Mouse (Mus musculus) spleen, embryonic (tissue): ENCODE data around the gene Esp31.

Experiments used
- CTCF ChIA-PET: fragments of 350-600 bp; sonication (Branson Sonifier 250); formaldehyde crosslinking; loops from one replicate; lab custom pipeline; 2022; lab: Charles Lee

The Esp31 gene

GRCm38 (mm10) chr17:38639147-38639546 lies at the start of gene Esp31:
Esp31 (plus strand) TSS chr17:38639447.
- CTCF ChIA-PET = no interaction called here
